Mouse (Mus musculus) layer of hippocampus, postnatal 36 days (tissue): ENCODE results near the gene Frrs1l. TPM values are rescaled to one million over a fixed set of nuclear protein-coding genes. Genes with fewer than 3 reads are reported as not detected.
A peak's percentile ranks its signal among the peaks of the same experiment; 100 is the strongest.

Source experiments
- DNase-seq, 2 experiments: peaks; one replicate each; pipeline ENCODE4 v3.0.0; 2022
- total RNA-seq, 2 experiments: library from RNA; stranded (reverse); gene quantifications; 2 replicates each; pipeline ENCODE4 v1.2.3; 2021

The Frrs1l gene
- total RNA-seq, 2 experiments from 2014 or later = 227 TPM

- DNase-seq = no peak
Observed at GRCm38 (mm10) chr4:56965586-56966179, 24.5 kb downstream of the Frrs1l start.

- no peak for DNase-seq
Observed at GRCm38 (mm10) chr4:56963687-56964086, 26.5 kb downstream of the Frrs1l start.

GRCm38 (mm10) chr4:56961320-56961925 lies 28.8 kb downstream of the Frrs1l start:
- DNase-seq = no peak

GRCm38 (mm10) chr4:56957518-56957917 lies 32.7 kb downstream of the Frrs1l start:
- DNase-seq = no peak

GRCm38 (mm10) chr4:56953235-56953634 lies 37.0 kb downstream of the Frrs1l start:
- no peak for DNase-seq

GRCm38 (mm10) chr4:56951701-56952100 lies 38.5 kb downstream of the Frrs1l start:
- no peak for DNase-seq

GRCm38 (mm10) chr4:56949494-56949893 lies 40.7 kb downstream of the Frrs1l start:
- DNase-seq = no peak

- peak; percentile 92 to 93 for DNase-seq
Observed at GRCm38 (mm10) chr4:56946641-56947640, 43.2 kb downstream of the Frrs1l start, which contains the start of gene Tmem245. Gene Tmem245, minus strand, starts transcription at chr4:56947437.

DNA sequence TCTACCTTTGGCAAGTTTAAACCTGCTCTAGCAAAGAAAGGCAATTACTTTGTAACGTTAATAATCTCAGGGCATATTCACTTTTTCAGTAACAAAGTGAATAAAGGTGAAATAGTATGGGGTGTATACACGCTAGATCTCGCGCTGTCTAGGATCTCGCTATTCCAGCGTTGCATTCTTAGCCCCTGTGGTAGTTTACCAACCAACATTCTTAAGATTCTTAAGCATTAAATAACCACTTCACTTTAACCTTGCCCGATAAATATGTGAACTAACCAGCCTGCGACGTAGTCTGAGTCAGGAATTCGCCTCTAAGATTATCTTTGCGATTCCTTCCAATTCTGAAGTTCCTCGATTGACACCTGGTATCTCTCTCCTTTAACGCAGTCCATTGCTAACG lies 44.0 kb downstream of the Frrs1l start:
- no peak for DNase-seq

- DNase-seq = no peak
Observed at GRCm38 (mm10) chr4:56944286-56944685, 45.9 kb downstream of the Frrs1l start.

- DNase-seq = no peak
Observed at GRCm38 (mm10) chr4:56943258-56943657, 46.9 kb downstream of the Frrs1l start.

DNA sequence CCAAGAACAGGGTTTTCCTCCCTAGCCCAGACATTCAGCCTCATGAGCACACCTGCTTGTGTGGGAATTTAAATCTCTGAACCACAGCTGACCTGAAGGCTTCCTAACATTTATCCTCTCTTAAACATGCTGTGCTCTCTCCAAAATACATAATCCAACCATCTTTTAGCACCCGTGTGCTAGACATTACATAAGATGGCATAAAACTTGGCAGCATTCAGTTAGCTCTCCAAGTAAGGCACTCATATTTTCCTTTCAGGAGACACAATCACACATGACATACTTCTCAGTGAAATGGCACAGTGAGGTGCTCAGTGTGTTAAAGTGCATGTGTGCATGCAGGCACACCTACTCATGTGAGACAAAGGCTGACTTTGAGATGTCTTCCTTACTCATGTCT lies 47.6 kb downstream of the Frrs1l start:
- DNase-seq = no peak

DNA sequence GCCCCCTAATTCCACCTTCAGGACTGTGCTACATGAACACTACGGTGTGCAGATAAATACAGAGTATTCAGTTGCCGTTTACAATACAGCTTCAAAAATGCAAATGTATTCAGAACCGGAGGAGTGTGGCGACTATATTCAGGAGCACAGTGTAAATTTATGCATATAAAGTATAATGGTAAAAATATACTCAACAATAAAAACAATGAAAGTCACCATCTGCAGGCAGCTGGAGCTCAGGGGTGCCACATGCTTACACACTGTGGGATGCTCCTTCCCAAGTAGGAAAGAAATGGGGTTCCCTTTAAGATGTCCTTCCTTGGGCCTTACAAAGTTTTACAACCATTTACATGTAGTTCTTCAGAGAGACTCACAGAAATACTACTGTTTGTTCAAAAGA lies 48.7 kb downstream of the Frrs1l start:
- no peak for DNase-seq

DNA sequence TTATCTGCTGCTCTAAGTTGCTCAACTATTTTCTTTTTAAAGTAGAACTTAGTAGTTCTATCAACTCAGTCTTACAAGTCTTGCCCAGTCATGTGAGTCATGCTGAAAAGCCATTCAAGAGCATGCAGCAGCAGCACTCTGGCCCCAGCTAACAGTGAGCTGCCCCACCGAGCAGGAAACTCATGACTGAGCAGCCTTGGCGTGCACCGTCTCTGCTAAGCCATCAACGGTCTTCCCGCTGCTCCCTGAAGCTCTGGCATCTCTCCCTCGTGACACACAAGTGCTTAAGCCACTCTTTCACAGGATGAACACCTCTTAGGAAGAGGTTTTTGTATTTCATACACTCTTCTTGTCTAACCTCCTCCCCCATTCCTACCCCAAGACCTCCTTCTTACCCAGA lies 53.1 kb downstream of the Frrs1l start:
- DNase-seq = no peak

- DNase-seq = no peak
Observed at GRCm38 (mm10) chr4:56935327-56935726, 54.9 kb downstream of the Frrs1l start.

DNA sequence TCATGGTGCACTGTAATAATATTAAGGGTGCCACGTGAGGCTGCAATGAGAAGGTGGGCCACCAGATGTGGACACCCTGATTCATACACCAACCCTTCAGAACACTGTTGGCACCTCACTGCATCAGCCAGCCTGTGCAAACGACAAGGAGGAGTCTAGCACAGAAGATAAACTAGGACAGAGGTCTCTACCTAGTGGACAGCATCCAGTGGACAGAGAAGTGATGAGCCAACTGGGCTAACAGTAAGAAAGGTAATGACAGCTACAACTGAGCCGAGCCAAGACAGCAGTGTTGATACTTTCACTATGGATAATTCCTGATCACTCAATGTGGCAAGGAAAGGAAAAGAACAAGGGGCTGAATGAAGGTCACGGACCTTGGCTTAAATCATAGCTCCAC lies 57.0 kb downstream of the Frrs1l start:
- no peak for DNase-seq

DNA sequence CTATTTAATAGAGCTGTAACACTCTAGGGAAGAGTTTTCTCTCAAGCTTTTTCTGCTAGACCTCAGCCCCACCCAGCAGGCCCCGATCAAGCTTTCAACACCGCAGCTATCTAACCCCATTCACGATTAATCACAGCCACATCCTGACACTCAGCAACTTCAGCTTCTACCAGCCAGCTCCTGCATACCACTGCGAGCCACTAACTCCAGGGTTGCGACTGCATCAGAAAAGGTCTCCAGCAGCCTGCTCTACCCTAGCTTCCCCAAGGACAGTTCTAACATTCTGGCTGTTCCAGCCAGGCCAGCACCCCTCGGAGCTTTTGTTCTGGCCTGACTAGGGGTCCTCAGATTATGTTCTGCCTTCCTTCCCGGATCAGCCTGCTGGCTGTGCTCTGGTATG lies 58.1 kb downstream of the Frrs1l start:
- DNase-seq = no peak

DNA sequence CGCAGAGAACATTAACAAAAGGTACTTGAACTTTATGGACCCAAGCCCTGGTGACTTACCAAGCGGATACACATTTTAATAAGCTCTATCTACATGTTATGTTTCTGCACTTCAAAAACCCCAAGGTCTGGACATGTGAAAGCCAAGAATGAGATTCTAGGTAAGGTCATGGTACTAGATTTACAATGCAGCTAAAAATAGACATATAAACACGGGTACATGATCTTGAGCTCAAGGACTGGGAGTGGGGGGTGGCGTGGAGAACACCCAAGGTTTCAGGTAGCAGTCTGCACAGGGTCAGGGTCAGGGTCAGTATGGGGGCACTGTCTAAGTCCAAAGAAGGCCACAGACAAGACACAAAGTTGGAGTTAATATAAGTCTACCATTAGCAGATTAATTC lies 59.9 kb downstream of the Frrs1l start:
- DNase-seq = no peak

DNA sequence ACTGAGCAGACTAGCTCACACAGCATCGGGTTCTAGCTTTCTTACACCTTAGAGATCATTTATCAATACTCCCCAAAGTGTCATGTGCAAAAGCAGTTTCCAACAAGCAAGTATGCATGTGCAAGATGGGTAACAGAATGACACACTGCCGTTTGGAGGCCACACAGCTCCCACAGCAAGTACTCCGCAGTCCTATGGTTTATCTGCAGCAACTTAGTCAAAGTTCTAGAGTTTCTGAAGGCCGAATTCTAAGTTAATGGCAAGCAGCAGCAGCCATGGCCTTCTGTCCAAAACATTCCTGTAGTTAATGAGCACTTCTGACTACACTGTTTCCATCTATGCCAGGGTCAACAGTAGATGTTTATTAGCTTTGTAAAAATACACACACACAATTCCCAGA lies 63.2 kb downstream of the Frrs1l start:
- DNase-seq = no peak

GRCm38 (mm10) chr4:56922229-56922628 lies 68.0 kb downstream of the Frrs1l start:
- DNase-seq = no peak

DNA sequence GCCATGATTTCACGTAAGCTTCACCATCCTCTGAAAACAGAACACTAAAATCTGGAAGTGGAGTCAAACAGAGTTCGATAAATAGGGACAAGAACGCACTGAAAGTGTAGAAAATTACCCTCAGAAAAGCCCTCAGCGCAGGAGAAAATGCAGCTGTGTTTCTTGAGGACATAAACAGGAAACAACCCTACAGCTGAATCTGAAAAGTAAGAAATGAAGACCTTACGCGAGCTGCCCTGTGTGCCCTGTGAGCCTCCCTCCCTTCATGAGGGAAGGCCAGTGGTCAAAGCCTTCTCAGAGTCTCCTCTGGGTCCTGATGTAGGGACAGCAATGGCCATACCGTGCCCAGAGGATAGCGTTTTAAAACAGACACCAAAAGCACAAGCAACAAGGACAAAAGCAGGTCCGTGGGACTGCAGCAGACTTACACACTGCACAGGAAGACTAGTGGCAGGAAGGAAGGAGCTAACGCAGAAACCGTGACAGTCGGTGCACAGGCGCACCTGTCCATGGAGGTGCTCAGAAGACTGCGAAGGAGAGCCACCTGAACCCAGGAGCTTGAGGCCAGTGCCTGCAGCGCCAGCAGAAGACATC lies 74.4 kb downstream of the Frrs1l start:
- DNase-seq = no peak

DNA sequence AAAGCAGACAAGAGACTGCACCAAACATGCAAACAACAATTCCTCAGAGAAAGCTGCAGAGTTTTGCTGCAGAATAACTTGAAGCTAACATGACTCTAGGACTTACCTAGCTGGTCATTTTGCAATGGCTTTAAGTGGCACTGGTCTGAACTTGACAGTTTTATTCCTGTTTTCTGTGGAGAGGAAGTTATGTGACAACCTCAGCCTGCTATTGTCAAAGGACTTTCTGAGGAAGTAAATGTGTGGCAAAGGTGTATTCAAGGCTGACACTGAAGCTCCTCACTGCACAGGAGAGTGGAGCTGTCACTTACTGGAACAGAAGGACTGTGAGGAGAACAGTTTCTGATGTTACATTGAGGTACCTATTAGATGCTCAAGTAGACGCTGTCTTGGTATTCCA lies 75.4 kb downstream of the Frrs1l start:
- DNase-seq = no peak

- no peak for DNase-seq
Observed at GRCm38 (mm10) chr4:56914338-56914737, 75.9 kb downstream of the Frrs1l start.
